Mouse (Mus musculus): Measurements from ENCODE around the gene Bcl2l13. TPM values are rescaled to one million over a fixed set of nuclear protein-coding genes. Genes with fewer than 3 reads are reported as not detected.
"Not testable (repeated sequence)": the region's sequence is repeated elsewhere in the genome, so short reads cannot be mapped to it uniquely, and the experiment has no call there.

Gene Bcl2l13
- polyA plus RNA-seq, 1 experiment from 2014 or later: 45.7 TPM

DNA sequence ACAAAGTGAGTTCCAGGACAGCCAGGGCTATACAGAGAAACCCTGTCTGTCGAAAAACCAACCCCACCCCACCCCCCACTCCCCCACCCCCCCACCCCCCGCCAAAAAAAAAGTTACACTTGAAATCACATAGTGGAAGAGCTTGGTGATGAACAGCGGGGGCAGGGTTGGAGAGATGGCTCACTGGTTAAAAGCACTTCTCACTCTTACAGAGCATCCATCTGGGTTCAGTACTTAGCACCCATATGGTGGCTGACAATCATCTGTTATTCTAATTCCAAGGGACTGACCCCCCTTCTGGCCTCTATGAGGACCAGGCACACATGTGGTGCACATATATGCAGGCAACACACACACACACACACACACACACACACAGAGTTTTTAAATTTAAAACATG, 82.0 kb downstream of the Bcl2l13 start:
- 57% methylated on average over 3 of the region's 3 CpGs for WGBS
- Histone ChIP-seq H3K27me3 (peaks cover 20% of the 10 kb centered on the region), H3K9ac (replicated peaks) (no peak overlapping the region), H3K27ac (replicated peaks) (no peak overlapping the region), H3K4me3 (no peak overlapping the region), H3K9me3 (no peaks in the 10 kb centered on the region), H3K4me1 (peaks cover 4% of the 10 kb centered on the region), H3K4me2 (replicated peaks) (no peak overlapping the region), H3K36me3 (no peaks in the 10 kb centered on the region)
- no peak for ATAC-seq (ENCODE audit: low FRiP score, low read depth)

GRCm38 (mm10) chr6:120924791-120925321, 88.8 kb downstream of the Bcl2l13 start:
- not testable (repeated sequence) for H3K9me3 ChIP-seq; H3K4me2 ChIP-seq (replicated peaks); ATAC-seq (ENCODE audit: low FRiP score, low read depth); H3K36me3 ChIP-seq; H3K27ac ChIP-seq (replicated peaks); H3K4me1 ChIP-seq; H3K9ac ChIP-seq (replicated peaks); H3K27me3 ChIP-seq; H3K4me3 ChIP-seq
- 65% methylated on average over 2 of the region's 2 CpGs for whole genome bisulfite sequencing

DNA sequence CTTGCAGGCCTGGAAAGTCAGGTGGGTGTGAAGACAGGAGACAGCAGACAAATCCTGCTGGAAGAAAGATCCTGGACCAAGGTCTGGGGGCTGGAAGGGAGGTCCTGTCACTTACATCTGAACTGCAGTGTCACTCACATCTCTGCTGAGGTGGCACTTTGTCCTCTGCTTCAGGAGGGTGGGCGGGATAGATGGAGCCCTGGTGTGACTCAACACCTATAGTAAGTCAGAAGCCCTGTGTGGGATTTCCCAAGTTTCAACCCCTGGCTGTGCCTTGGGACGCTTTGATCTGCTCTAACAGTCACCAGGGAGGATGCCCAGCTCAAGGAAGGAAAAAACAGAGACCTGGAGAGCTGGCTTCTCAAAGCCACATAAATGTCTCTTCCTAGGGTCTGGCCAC, 90.9 kb downstream of the Bcl2l13 start:
- H3K4me2 ChIP-seq (replicated peaks): no peak overlapping the region
- H3K9me3 ChIP-seq: no peaks in the 10 kb centered on the region
- 63% methylated on average over 2 of the region's 2 CpGs for WGBS
- peaks cover 3% of the 10 kb centered on the region for H3K36me3 ChIP-seq
- no peak for ATAC-seq (ENCODE audit: low FRiP score, low read depth)
- H3K9ac ChIP-seq (replicated peaks): no peak overlapping the region
- no peaks in the 10 kb centered on the region for H3K27me3 ChIP-seq
- H3K4me3 ChIP-seq: no peak overlapping the region
- no peaks in the 10 kb centered on the region for H3K4me1 ChIP-seq
- no peak overlapping the region for H3K27ac ChIP-seq (replicated peaks)

DNA sequence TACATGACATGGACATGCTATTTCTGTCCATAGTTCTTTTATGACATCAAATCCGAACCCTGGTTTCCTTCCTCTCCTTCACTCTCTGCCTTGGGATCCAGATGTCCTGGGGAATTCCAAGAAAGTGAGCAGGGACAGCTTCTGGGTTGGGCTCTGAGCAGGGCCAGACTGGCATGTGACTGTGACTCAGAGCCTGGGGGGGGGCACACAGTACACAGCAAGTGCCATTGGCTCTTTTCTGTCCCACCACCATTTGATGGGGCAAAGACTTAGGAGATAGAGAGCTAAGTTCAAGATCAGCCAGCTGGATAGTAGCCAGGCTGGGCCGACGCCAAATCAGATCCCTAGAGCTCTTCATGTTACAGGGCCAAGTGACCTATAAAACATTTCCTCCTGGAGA, 91.8 kb downstream of the Bcl2l13 start:
- Histone ChIP-seq H3K4me3 (no peak overlapping the region), H3K27me3 (no peaks in the 10 kb centered on the region), H3K9ac (replicated peaks) (no peak overlapping the region), H3K4me2 (replicated peaks) (no peak overlapping the region), H3K36me3 (peaks cover 11% of the 10 kb centered on the region), H3K27ac (replicated peaks) (no peak overlapping the region), H3K4me1 (no peaks in the 10 kb centered on the region), H3K9me3 (no peaks in the 10 kb centered on the region)
- ATAC-seq (ENCODE audit: low FRiP score, low read depth): no peak
- WGBS: 87% methylated on average over 3 of the region's 3 CpGs

- Histone ChIP-seq H3K36me3 (peaks cover 21% of the 10 kb centered on the region), H3K27ac (replicated peaks) (no peak overlapping the region), H3K4me3 (no peak overlapping the region), H3K9me3 (no peaks in the 10 kb centered on the region), H3K4me2 (replicated peaks) (no peak overlapping the region), H3K9ac (replicated peaks) (no peak overlapping the region), H3K4me1 (no peaks in the 10 kb centered on the region), H3K27me3 (no peaks in the 10 kb centered on the region)
- 76% methylated on average over 1 of the region's 1 CpGs for WGBS
- no peak for ATAC-seq (ENCODE audit: low FRiP score, low read depth)
Observed at GRCm38 (mm10) chr6:120929421-120929820, 93.4 kb downstream of the Bcl2l13 start.

DNA sequence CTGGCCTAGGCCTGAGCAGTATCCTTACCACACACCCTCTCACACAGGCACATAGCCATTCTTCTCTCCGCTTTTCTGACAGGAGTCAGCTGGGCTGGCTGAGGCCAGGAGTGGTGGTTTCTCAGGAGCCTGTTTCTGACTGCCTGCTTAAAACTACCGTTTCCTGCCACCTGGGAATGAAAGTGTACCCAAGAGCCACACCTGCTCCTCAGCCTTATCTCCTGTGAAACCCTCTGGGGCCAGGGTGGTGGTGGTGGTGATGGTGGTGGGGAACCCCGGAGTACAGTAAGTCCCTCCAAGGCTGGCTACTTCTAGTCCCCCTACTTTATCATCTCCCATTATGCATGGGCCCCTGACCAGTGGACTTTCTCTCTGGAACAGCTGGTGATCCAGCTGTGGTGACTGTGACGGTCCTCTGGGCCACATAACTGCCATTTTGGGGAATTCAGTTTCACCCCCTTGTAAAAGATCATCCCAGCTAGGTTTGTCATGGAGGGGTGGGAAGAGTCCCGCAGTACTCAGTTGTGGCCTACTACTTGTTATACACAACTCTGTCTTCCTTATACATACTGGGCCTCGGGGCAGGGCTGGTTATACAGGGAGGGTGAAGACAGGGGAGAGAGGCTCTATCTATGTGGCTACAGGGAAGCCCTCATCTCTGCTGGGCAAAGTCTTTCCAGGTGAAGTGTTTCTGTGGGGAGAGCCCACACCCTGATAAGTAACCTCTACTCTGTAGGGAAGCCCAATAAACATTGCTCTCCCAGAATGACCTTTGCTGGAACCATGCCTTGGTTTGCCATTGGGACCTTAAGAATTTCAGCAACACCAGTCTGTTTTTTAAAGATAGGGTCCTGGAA, 94.7 kb downstream of the Bcl2l13 start:
- Histone ChIP-seq H3K9ac (replicated peaks) (no peak overlapping the region; the same call in 1 of the 2 replicates), H3K4me2 (replicated peaks) (no peak overlapping the region), H3K9me3 (no peaks in the 10 kb centered on the region), H3K27me3 (no peaks in the 10 kb centered on the region), H3K4me3 (no peak overlapping the region), H3K36me3 (peaks cover 25% of the 10 kb centered on the region), H3K4me1 (no peaks in the 10 kb centered on the region), H3K27ac (replicated peaks) (no peak overlapping the region)
- no peak for ATAC-seq (ENCODE audit: low FRiP score, low read depth)
- 90% methylated on average over 6 of the region's 6 CpGs for WGBS

DNA sequence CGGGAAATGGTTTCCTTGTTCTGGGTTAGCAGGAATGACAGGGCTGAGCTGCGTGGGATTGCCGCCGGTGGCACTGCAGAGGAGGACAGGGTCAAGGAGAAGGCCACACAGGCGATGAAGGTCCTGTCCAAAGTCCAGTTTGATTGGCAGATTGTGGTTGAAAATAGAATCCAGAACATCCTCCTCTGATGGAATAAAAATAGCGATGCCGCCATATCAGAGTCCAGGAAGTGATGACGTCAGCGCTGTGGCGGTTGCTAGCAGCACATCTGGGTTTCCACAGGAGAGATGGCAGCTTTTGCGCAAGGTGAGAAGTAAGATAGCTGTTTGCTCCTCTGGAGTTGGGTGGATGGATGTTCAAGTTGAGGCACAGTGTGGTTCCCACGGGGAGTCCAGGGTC, 96.6 kb downstream of the Bcl2l13 start:
- no peaks in the 10 kb centered on the region for H3K27me3 ChIP-seq
- no peaks in the 10 kb centered on the region for H3K4me1 ChIP-seq
- H3K9ac ChIP-seq (replicated peaks): no peak overlapping the region
- H3K36me3 ChIP-seq: peaks cover 25% of the 10 kb centered on the region
- ATAC-seq (ENCODE audit: low FRiP score, low read depth): no peak
- H3K9me3 ChIP-seq: no peaks in the 10 kb centered on the region
- no peak overlapping the region for H3K4me3 ChIP-seq
- 92% methylated on average over 12 of the region's 12 CpGs for WGBS
- no peak overlapping the region for H3K27ac ChIP-seq (replicated peaks)
- no peak overlapping the region for H3K4me2 ChIP-seq (replicated peaks)

- 90% methylated on average over 7 of the region's 7 CpGs for WGBS
- Histone ChIP-seq H3K9ac (replicated peaks) (no peak overlapping the region), H3K4me1 (no peaks in the 10 kb centered on the region; the same call in 1 of the 2 replicates), H3K27me3 (no peaks in the 10 kb centered on the region), H3K27ac (replicated peaks) (no peak overlapping the region), H3K36me3 (peaks cover 25% of the 10 kb centered on the region), H3K9me3 (no peaks in the 10 kb centered on the region), H3K4me2 (replicated peaks) (no peak overlapping the region), H3K4me3 (no peak overlapping the region)
- no peak for ATAC-seq (ENCODE audit: low FRiP score, low read depth)
Observed at GRCm38 (mm10) chr6:120933670-120934069, 97.7 kb downstream of the Bcl2l13 start.

DNA sequence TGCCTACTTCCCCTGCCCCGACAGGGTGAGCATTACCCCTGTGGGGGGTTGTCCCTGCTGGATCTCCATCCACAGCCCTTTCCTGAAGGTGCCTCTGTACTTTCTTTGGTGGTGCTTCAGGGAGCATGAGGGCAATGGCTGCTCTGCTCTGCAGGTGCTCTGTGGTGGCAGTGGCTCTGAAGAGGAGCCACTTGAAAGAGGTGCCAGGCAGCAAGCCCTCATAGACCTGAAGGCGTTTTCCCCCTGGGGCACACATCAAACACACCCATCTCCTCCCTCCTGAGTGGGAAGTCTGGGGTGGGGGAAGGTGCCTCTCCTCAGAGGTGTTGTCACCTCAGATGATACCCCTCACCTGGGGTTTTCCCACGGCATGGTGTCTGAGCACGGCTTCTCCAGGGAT, 98.2 kb downstream of the Bcl2l13 start:
- H3K4me2 ChIP-seq (replicated peaks): no peak overlapping the region
- no peak overlapping the region for H3K9ac ChIP-seq (replicated peaks)
- no peaks in the 10 kb centered on the region for H3K9me3 ChIP-seq
- no peak overlapping the region for H3K4me3 ChIP-seq
- ATAC-seq (ENCODE audit: low FRiP score, low read depth): no peak
- H3K27me3 ChIP-seq: no peaks in the 10 kb centered on the region
- H3K4me1 ChIP-seq: no peaks in the 10 kb centered on the region; the same call in 1 of the 2 replicates
- H3K27ac ChIP-seq (replicated peaks): no peak overlapping the region
- 76% methylated on average over 4 of the region's 4 CpGs for WGBS
- peaks cover 25% of the 10 kb centered on the region for H3K36me3 ChIP-seq

- Histone ChIP-seq H3K4me1 (no peaks in the 10 kb centered on the region; the same call in 1 of the 2 replicates), H3K9ac (replicated peaks) (no peak overlapping the region), H3K27ac (replicated peaks) (no peak overlapping the region), H3K4me3 (no peak overlapping the region), H3K9me3 (no peaks in the 10 kb centered on the region), H3K36me3 (peaks cover 20% of the 10 kb centered on the region), H3K4me2 (replicated peaks) (no peak overlapping the region), H3K27me3 (no peaks in the 10 kb centered on the region)
- 88% methylated on average over 16 of the region's 16 CpGs for WGBS
- ATAC-seq (ENCODE audit: low FRiP score, low read depth): no peak
Observed at GRCm38 (mm10) chr6:120937104-120937617, 101.1 kb downstream of the Bcl2l13 start.

- Histone ChIP-seq H3K4me2 (replicated peaks) (no peak overlapping the region), H3K9me3 (no peaks in the 10 kb centered on the region), H3K9ac (replicated peaks) (no peak overlapping the region), H3K4me3 (no peak overlapping the region), H3K27me3 (no peaks in the 10 kb centered on the region), H3K27ac (replicated peaks) (no peak overlapping the region), H3K36me3 (peaks cover 11% of the 10 kb centered on the region; the same call in 1 of the 2 replicates), H3K4me1 (no peaks in the 10 kb centered on the region; the same call in 1 of the 2 replicates)
- 64% methylated on average over 11 of the region's 11 CpGs for WGBS
- ATAC-seq (ENCODE audit: low FRiP score, low read depth): no peak
Observed at GRCm38 (mm10) chr6:120937999-120938608, 102.1 kb downstream of the Bcl2l13 start.
